Mouse (Mus musculus): ENCODE measurements around the gene Zfp593.

Gene Zfp593

DNA sequence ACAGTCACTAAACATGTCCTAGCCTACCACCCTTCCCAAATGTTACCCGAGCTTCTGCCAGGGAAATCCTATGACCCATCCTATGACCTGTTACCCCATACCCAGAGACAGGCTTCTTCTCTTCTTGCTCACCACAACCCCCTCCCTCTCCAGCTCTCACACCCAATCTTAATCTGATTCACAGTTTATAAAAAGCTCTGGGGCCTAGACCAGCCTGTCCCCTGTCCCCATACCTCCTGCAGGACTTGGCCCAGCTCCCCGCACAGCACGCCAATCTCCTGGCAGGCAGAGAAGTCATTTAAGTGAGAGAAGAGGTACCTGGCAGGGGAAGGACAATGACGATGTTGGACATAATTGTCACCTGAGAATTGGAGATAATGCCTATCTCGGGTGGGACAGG is 10.5 kb downstream of the Zfp593 start:
- DNase-seq (ENCODE audit: low read depth, low spot score): no peak

DNA sequence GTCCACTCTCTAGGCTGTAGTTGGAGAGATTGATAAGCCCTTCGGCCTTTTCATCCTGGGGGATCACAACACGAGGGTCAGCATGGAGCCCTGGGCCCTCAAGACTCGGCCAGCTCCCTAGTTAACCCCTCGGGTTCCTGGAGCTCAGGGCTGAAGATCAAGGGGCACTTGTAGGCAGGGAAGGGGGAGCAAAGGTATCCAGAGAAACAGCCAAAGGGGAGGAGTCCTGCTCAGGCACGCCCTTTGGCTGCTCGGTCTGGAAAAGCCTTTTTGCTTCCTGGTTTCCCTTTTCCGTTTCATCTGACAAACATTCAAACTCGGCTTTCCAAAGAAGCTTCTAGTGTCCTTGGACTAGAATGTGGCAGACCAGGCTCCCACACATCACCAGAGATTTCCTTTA is 15.0 kb downstream of the Zfp593 start:
- DNase-seq (ENCODE audit: low read depth, low spot score): no peak

- no peak for DNase-seq (ENCODE audit: low read depth, low spot score)
Measured at GRCm38 (mm10) chr4:134227194-134227593, 18.2 kb downstream of the Zfp593 start, which contains the start of gene Catsper4. Gene Catsper4, minus strand, starts transcription at chr4:134227383.

DNA sequence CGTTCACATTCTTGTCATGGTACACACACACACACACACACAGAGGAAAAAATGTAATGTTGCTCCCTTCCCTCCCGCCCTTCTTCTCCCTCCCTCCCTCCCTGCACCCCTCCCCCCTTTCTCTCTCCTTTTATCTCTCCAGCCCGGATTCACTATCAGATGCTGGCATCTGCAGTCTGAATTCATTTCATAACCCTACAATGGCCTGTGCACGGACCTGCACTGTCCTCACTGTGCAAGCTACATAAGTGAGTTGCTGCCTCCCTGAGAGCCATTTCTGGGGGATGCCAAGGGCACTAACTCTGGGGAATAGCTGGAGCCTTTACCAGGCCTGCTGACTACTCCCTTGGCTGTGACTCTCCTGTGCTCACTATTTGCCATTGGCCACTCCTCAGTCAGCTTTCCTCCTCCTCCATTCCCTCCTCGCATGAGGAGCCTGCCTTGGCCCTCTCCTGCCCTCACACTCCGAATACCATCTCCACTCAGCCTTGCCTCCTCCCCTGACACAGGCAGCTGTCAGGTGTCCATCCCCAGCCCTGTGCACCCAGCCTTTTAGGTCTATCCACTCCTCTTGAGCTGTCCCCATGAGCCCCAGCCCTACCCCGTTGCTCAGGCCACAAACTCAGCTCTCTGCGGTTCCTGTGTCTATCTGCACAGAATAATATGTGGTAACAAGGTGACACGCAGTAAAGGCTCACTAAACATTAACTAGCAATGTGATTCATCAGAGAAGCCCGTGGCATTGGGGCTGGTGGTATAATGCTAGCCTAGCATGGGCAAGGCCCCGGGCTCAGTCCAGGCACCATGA is 22.4 kb downstream of the Zfp593 start:
- DNase-seq (ENCODE audit: low read depth, low spot score): no peak

DNA sequence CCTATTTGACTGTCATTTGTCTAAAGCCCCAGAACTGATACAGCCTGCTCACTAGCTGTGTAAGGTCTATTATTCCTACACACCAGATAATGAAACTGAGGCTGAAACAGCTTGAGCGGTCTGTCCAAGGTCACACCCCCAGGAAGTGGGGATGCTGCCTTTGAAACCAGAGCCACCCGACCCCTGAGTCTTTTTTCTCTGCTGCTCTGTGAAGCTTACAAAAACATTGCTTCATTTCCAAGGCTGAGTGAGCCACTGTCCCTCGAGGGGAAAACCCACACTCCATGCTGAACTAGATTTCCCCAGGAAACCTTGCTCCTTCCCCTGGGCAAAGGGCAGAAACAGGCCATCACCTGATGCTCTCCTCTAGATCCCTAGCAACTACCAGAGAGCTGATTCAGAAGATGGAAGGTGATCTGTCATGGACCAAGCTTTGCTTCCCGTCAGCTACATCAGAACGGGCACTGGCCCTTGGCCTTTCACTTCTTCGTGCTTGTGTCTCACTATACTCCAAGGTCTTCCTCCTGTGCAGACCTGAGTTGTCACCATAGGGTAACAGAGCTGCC is 38.8 kb downstream of the Zfp593 start:
- no peak for DNase-seq (ENCODE audit: low read depth, low spot score)

- no peak for DNase-seq (ENCODE audit: low read depth, low spot score)
Measured at GRCm38 (mm10) chr4:134203340-134203896, 42.0 kb downstream of the Zfp593 start.

GRCm38 (mm10) chr4:134202904-134203303 is 42.5 kb downstream of the Zfp593 start, which contains the start of gene Gm7534:
Gene Gm7534, minus strand, starts transcription at chr4:134203004.
- DNase-seq (ENCODE audit: low read depth, low spot score): no peak

- no peak for DNase-seq (ENCODE audit: low read depth, low spot score)
Measured at GRCm38 (mm10) chr4:134199371-134199770, 46.0 kb downstream of the Zfp593 start.

Measured in A20 (cell line).